26 mouse cellular contexts compared by ENCODE assay signal in genomic region chr3:108184742-108185141, GRCm38 (mm10). TPM values are rescaled to one million over a fixed set of nuclear protein-coding genes. Genes with fewer than 3 reads are reported as not detected.
A peak's percentile ranks its signal among the peaks of the same experiment; 100 is the strongest.
DNase-seq lines count a peak whose midpoint lies in the region; ATAC-seq and TF ChIP-seq lines count a peak whose summit lies in the region.
"Had no signal": no experiment of that assay in that cellular context is flagged by ENCODE, and none has a peak within 500 bp of the region (broad histone marks: within the 10 kb centered on the region; RNA-seq: fewer than 3 reads in every experiment).

No protein-coding gene starts in this region.

- no peak overlapping the region for H3K4me3 ChIP-seq in intestine, embryonic 14.5 days (ENCODE audit: low read depth, low read length)
- no peak overlapping the region for H3K4me3 ChIP-seq in intestine, embryonic 15.5 days (replicated peaks)
- H3K4me3 ChIP-seq in lung, adult 2 months (replicated peaks; ENCODE audit: extremely low read depth, low read depth, low read length) = no peak overlapping the region
- H3K4me3 ChIP-seq in limb, embryonic 10.5 days = no peak overlapping the region
- H3K4me3 ChIP-seq: forebrain, embryonic 12.5 days had no signal

- peak; percentile 36 for DNase-seq in intestine, embryonic 14.5 days (ENCODE audit: low spot score)
- peak; percentile 44 for DNase-seq in lung, adult 2 months
- peak; percentile 35 for DNase-seq in lung, postnatal 10 days
- DNase-seq in limb, embryonic 10.5 days (ENCODE audit: low spot score) = no peak
- DNase-seq: adrenal gland, adult 8-10 months; adrenal gland, postnatal 25 days; cerebellum, adult 11-12 months; cerebellum, adult 8-10 months; cerebellum, postnatal 10 days; gastrocnemius, postnatal 14 days; heart, postnatal 10 days; heart, postnatal 36 days had no signal

- ATAC-seq in intestine, embryonic 14.5 days (replicated peaks; ENCODE audit: low FRiP score, low TSS enrichment, low read depth) = no peak
- ATAC-seq in intestine, embryonic 15.5 days = no peak
- no peak for ATAC-seq in erythroblast, adult 5-6 weeks (replicated peaks; ENCODE audit: low FRiP score, poor library complexity, severe bottlenecking)
- ATAC-seq: activated CD4-positive, CD25-positive, alpha-beta regulatory T cell, adult 4 months; CD4-positive, CD25-positive, alpha-beta regulatory T cell, adult 4 months; forebrain, embryonic 16.5 days; hindbrain, embryonic 16.5 days had no signal

- H3K9ac ChIP-seq in intestine, embryonic 14.5 days (ENCODE audit: low read length) = no peak overlapping the region
- no peak overlapping the region for H3K9ac ChIP-seq in intestine, embryonic 15.5 days
- H3K9ac ChIP-seq: forebrain, embryonic 12.5 days; heart, embryonic 12.5 days; heart, embryonic 15.5 days had no signal

- H3K4me1 ChIP-seq in intestine, embryonic 14.5 days (replicated peaks; ENCODE audit: control insufficient read depth, insufficient read depth, low read length) = peaks cover 18% of the 10 kb centered on the region; the same call in 1 of the 2 replicates
- H3K4me1 ChIP-seq in intestine, embryonic 15.5 days (replicated peaks) = peaks cover 17% of the 10 kb centered on the region; the same call in 1 of the 2 replicates
- H3K4me1 ChIP-seq in lung, adult 2 months (ENCODE audit: control insufficient read depth, insufficient read depth, low read length) = peaks cover 9% of the 10 kb centered on the region
- peaks cover 29% of the 10 kb centered on the region for H3K4me1 ChIP-seq in limb, embryonic 10.5 days

- no peaks in the 10 kb centered on the region for H3K36me3 ChIP-seq in intestine, embryonic 14.5 days (ENCODE audit: control insufficient read depth, insufficient read depth, low read length)
- no peaks in the 10 kb centered on the region for H3K36me3 ChIP-seq in intestine, embryonic 15.5 days
- 0 out of 2 replicates have a peak, but pooled peaks cover 9% of the 10 kb centered on the region for H3K36me3 ChIP-seq in limb, embryonic 10.5 days
- H3K36me3 ChIP-seq: heart, embryonic 15.5 days had no signal

- 0 out of 2 replicates have a peak, but pooled peaks cover 4% of the 10 kb centered on the region for H3K27me3 ChIP-seq in intestine, embryonic 14.5 days (replicated peaks; ENCODE audit: control insufficient read depth, insufficient read depth, low read length)
- no peaks in the 10 kb centered on the region for H3K27me3 ChIP-seq in intestine, embryonic 15.5 days (replicated peaks)
- H3K27me3 ChIP-seq in limb, embryonic 10.5 days (ENCODE audit: low read depth, poor library complexity, severe bottlenecking) = peaks cover 34% of the 10 kb centered on the region

- WGBS in intestine, embryonic 14.5 days = 76% methylated on average over 3 of the region's 3 CpGs
- WGBS in intestine, embryonic 15.5 days = 74% methylated on average over 3 of the region's 3 CpGs
- 53% methylated on average over 3 of the region's 3 CpGs for WGBS in lung, adult 2 months
- WGBS in limb, embryonic 10.5 days = 65% methylated on average over 3 of the region's 3 CpGs

- H3K9me3 ChIP-seq in intestine, embryonic 14.5 days (ENCODE audit: control insufficient read depth, low read length) = no peaks in the 10 kb centered on the region
- no peaks in the 10 kb centered on the region for H3K9me3 ChIP-seq in intestine, embryonic 15.5 days
- no peaks in the 10 kb centered on the region for H3K9me3 ChIP-seq in limb, embryonic 10.5 days (replicated peaks)
- H3K9me3 ChIP-seq: forebrain, embryonic 12.5 days; heart, embryonic 12.5 days; heart, embryonic 15.5 days; hindbrain, embryonic 10.5 days; hindbrain, embryonic 13.5 days had no signal

- TF ChIP-seq POLR2A in lung, adult 2 months (IDR thresholded peaks at IDR 0.05; ENCODE audit: borderline replicate concordance, extremely low read depth, low read depth, low read length) = no peak

- no peak overlapping the region for H3K27ac ChIP-seq in intestine, embryonic 14.5 days (ENCODE audit: low read depth)
- no peak overlapping the region for H3K27ac ChIP-seq in intestine, embryonic 15.5 days
- no peak overlapping the region for H3K27ac ChIP-seq in limb, embryonic 10.5 days
- H3K27ac ChIP-seq: forebrain, embryonic 12.5 days; heart, embryonic 15.5 days; hindbrain, embryonic 10.5 days; hindbrain, embryonic 13.5 days had no signal

- H3K4me2 ChIP-seq in intestine, embryonic 14.5 days (ENCODE audit: low read length) = no peak overlapping the region
- H3K4me2 ChIP-seq in intestine, embryonic 15.5 days (replicated peaks) = no peak overlapping the region

- no peak for TF ChIP-seq CTCF in lung, adult 2 months (IDR thresholded peaks at IDR 0.05; ENCODE audit: insufficient read depth, low read length)

RNA-seq across cellular contexts. Expression of gene Amigo1, which starts 1.4 kb away (rescaled TPM):
- polyA plus RNA-seq in intestine, embryonic 14.5 days (2014; fragmentation: Nextera tagmentation; extraction: Ambion mirVana) = 3.0 and 3.5 TPM in 2 replicates
- polyA plus RNA-seq in intestine, embryonic 15.5 days (2015; fragmentation: Nextera tagmentation; extraction: Ambion mirVana) = 3.9 and 4.4 TPM in 2 replicates
- polyA plus RNA-seq in lung, adult 2 months (2012; rRNA removed) = 22.3 and 27.1 TPM in 2 replicates
- 2.6 and 3.0 TPM in 2 replicates for polyA plus RNA-seq in limb, embryonic 10.5 days (2016; fragmentation: Nextera tagmentation; extraction: Ambion mirVana)
- not detected in 2 replicates for total RNA-seq in erythroblast, adult 5-6 weeks (2015; ENCODE audit: low replicate concordance)
- total RNA-seq in erythroblast, adult 5-6 weeks (2017; ENCODE audit: low replicate concordance) = 0.77 TPM in 1 of 2 replicates, not detected in the other

RNA-seq across cellular contexts. Expression of gene Cyb561d1, which starts 16.3 kb away (rescaled TPM):
- 2.3 and 2.6 TPM in 2 replicates for polyA plus RNA-seq in intestine, embryonic 14.5 days (2014; fragmentation: Nextera tagmentation; extraction: Ambion mirVana)
- polyA plus RNA-seq in intestine, embryonic 15.5 days (2015; fragmentation: Nextera tagmentation; extraction: Ambion mirVana) = 3.6 and 3.8 TPM in 2 replicates
- 8.1 and 11.4 TPM in 2 replicates for polyA plus RNA-seq in lung, adult 2 months (2012; rRNA removed)
- polyA plus RNA-seq in limb, embryonic 10.5 days (2016; fragmentation: Nextera tagmentation; extraction: Ambion mirVana) = 1.6 and 2.1 TPM in 2 replicates
- 0.63 and 1.3 TPM in 2 replicates for total RNA-seq in erythroblast, adult 5-6 weeks (2015; ENCODE audit: low replicate concordance)
- 1.1 and 1.7 TPM in 2 replicates for total RNA-seq in erythroblast, adult 5-6 weeks (2017; ENCODE audit: low replicate concordance)

RNA-seq across cellular contexts. Expression of gene Atxn7l2, which starts 26.0 kb away (rescaled TPM):
- 15.3 and 15.5 TPM in 2 replicates for polyA plus RNA-seq in intestine, embryonic 14.5 days (2014; fragmentation: Nextera tagmentation; extraction: Ambion mirVana)
- polyA plus RNA-seq in intestine, embryonic 15.5 days (2015; fragmentation: Nextera tagmentation; extraction: Ambion mirVana) = 10.9 and 11.3 TPM in 2 replicates
- polyA plus RNA-seq in lung, adult 2 months (2012; rRNA removed) = 8.6 and 10.5 TPM in 2 replicates
- polyA plus RNA-seq in limb, embryonic 10.5 days (2016; fragmentation: Nextera tagmentation; extraction: Ambion mirVana) = 23.3 and 25.7 TPM in 2 replicates
- total RNA-seq in erythroblast, adult 5-6 weeks (2015; ENCODE audit: low replicate concordance) = 0.58 and 0.84 TPM in 2 replicates
- total RNA-seq in erythroblast, adult 5-6 weeks (2017; ENCODE audit: low replicate concordance) = 0.56 and 1.4 TPM in 2 replicates

RNA-seq across cellular contexts. Expression of gene Gpr61, which starts 30.1 kb away (rescaled TPM):
- polyA plus RNA-seq in intestine, embryonic 14.5 days (2014; fragmentation: Nextera tagmentation; extraction: Ambion mirVana) = 0.04 and 0.26 TPM in 2 replicates
- polyA plus RNA-seq in intestine, embryonic 15.5 days (2015; fragmentation: Nextera tagmentation; extraction: Ambion mirVana) = 0.15 and 0.21 TPM in 2 replicates
- not detected in 2 replicates for polyA plus RNA-seq in lung, adult 2 months (2012; rRNA removed)
- 0.08 TPM in 1 of 2 replicates, not detected in the other for polyA plus RNA-seq in limb, embryonic 10.5 days (2016; fragmentation: Nextera tagmentation; extraction: Ambion mirVana)
- total RNA-seq in erythroblast, adult 5-6 weeks (2015; ENCODE audit: low replicate concordance) = not detected in 2 replicates
- not detected in 2 replicates for total RNA-seq in erythroblast, adult 5-6 weeks (2017; ENCODE audit: low replicate concordance)
- total RNA-seq: gastrocnemius, adult 18-20 months; heart, adult 18-20 months; heart, postnatal 10 days; heart, postnatal 36 days had no signal
- polyA plus RNA-seq: activated CD4-positive, CD25-positive, alpha-beta regulatory T cell, adult 4 months; gonadal fat pad, adult 2 months had no signal

RNA-seq across cellular contexts. Expression of gene Gnai3, which starts 38.8 kb away (rescaled TPM):
- polyA plus RNA-seq in intestine, embryonic 14.5 days (2014; fragmentation: Nextera tagmentation; extraction: Ambion mirVana) = 171 and 182 TPM in 2 replicates
- polyA plus RNA-seq in intestine, embryonic 15.5 days (2015; fragmentation: Nextera tagmentation; extraction: Ambion mirVana) = 165 and 183 TPM in 2 replicates
- 15.9 and 29.5 TPM in 2 replicates for polyA plus RNA-seq in lung, adult 2 months (2012; rRNA removed)
- 178 and 197 TPM in 2 replicates for polyA plus RNA-seq in limb, embryonic 10.5 days (2016; fragmentation: Nextera tagmentation; extraction: Ambion mirVana)
- total RNA-seq in erythroblast, adult 5-6 weeks (2015; ENCODE audit: low replicate concordance) = 46.8 and 63.4 TPM in 2 replicates
- total RNA-seq in erythroblast, adult 5-6 weeks (2017; ENCODE audit: low replicate concordance) = 38.2 and 46.0 TPM in 2 replicates
